Mouse (Mus musculus) E14TG2a.4 (cell line): ENCODE measurements around the gene Ablim1.

Experiments used
- H3K27me3 ChIP-seq: 2 replicates; pipeline ENCODE4 v1.6.1; 2014; ENCODE audit warnings: low read length, control low read depth; ENCODE audit not compliant: insufficient read depth
- H3K36me3 ChIP-seq: 2 replicates; pipeline ENCODE4 v1.6.1; 2014; ENCODE audit warnings: low read length, control low read depth; ENCODE audit not compliant: insufficient read depth
- H3K4me1 ChIP-seq: replicated peaks from 2 replicates; pipeline ENCODE4 v1.6.1; 2014; ENCODE audit warnings: low read depth, low read length, control low read depth
- H3K4me3 ChIP-seq: replicated peaks from 2 replicates; pipeline ENCODE4 v1.5.1; 2014; ENCODE audit warnings: mild to moderate bottlenecking, low read length
- H3K9me3 ChIP-seq: 2 replicates; pipeline ENCODE4 v1.6.1; 2014; ENCODE audit warnings: low read length, control low read depth
- CTCF ChIP-seq: conservative IDR thresholded peaks from 2 replicates; pipeline ENCODE4 v1.5.1; 2014; ENCODE audit warnings: low read length
- NANOG ChIP-seq: IDR thresholded peaks from 2 replicates; pipeline ENCODE4 v1.6.1; 2014; ENCODE audit warnings: borderline replicate concordance, low read length, mixed read lengths
- POU5F1 ChIP-seq: IDR thresholded peaks from 2 replicates; pipeline ENCODE4 v1.6.1; 2014; ENCODE audit warnings: low read length, borderline replicate concordance

The Ablim1 gene

DNA sequence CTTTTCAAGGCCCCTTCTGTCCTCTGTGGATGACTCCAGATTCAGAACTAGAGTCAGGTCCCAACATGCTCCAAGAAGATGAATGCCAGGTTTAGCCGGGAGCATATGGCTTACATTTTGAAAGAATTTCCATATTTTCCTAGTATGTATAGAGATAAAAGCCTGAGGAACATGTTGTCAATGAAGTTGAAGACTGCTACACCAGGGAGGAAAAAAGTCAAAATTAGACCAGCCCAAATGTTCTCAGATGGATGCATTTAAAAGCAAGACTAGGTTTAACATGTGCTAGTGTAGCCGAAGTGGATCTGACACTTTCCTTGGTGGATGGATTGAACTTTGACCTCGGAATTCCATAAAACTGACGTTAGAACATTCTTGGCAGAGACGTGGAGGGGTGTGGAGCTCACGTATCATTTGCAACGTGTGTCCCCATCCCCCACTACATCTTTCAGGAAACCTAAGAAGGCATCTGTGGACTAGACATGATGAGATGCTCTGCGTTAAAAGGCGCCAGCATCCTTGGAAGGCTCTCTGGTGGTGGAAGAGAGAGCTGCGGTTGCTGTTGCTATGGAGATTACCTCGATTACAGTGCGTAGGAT lies 37.7 kb upstream of the Ablim1 start:
- Histone ChIP-seq H3K9me3 (no peaks in the 10 kb centered on the region), H3K4me3 (no peak overlapping the region), H3K4me1 (peaks cover 42% of the 10 kb centered on the region), H3K36me3 (no peaks in the 10 kb centered on the region), H3K27me3 (no peaks in the 10 kb centered on the region)
- TF ChIP-seq POU5F1 = no peak
- no peak for TF ChIP-seq NANOG
- no peak for TF ChIP-seq CTCF

- Histone ChIP-seq H3K4me3 (no peak overlapping the region), H3K27me3 (no peaks in the 10 kb centered on the region), H3K4me1 (peaks cover 18% of the 10 kb centered on the region), H3K36me3 (no peaks in the 10 kb centered on the region), H3K9me3 (no peaks in the 10 kb centered on the region)
- no peak for TF ChIP-seq CTCF
- no peak for TF ChIP-seq NANOG
Measured at GRCm38 (mm10) chr19:57349096-57349495, 34.4 kb upstream of the Ablim1 start.

DNA sequence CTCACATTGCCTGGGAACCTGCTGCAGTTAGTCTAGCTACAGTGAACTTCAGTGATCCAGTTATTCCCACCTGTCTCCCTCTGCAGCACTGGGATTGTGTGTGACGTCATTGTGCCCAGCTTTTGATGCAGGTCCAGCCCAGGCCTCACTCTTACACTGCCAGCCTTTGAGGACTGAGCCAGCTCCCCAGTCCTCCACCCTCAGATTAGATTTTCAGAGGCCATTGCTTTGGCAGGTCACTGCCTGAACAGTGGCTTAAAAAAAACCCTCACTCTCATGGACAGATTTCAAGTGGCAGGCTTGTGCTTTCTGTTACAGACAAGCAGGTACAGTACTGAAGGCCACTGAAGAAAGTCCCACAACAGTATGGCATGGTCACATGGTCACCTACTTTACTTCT lies 30.0 kb upstream of the Ablim1 start:
- Histone ChIP-seq H3K9me3 (no peaks in the 10 kb centered on the region), H3K27me3 (no peaks in the 10 kb centered on the region), H3K4me3 (no peak overlapping the region), H3K36me3 (no peaks in the 10 kb centered on the region), H3K4me1 (no peaks in the 10 kb centered on the region; the same call in 1 of the 2 replicates)
- TF ChIP-seq CTCF = no peak
- no peak for TF ChIP-seq POU5F1
- no peak for TF ChIP-seq NANOG

DNA sequence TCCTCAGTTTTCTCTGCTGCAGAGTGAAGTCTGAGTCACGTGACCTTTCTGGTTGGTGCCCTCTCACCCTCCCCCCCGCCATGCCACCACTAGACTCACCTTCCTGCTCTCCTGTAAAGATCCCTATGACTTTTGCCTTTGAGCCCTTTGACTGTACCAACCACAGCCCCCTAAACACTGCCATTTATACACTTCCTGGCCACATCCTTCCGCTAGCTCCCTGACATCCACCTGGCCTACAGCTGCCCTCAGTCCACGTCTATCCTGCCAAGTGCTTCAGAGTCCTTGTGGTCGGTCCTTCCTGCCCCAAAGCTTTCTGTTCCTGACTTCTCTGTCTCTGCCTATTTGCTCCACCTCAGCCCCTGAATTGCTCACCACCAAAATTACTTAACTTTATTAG lies 29.1 kb upstream of the Ablim1 start:
- H3K4me1 ChIP-seq = no peaks in the 10 kb centered on the region; the same call in 1 of the 2 replicates
- no peaks in the 10 kb centered on the region for H3K9me3 ChIP-seq
- no peak overlapping the region for H3K4me3 ChIP-seq
- no peak for TF ChIP-seq POU5F1
- no peak for TF ChIP-seq CTCF
- no peak for TF ChIP-seq NANOG
- no peaks in the 10 kb centered on the region for H3K36me3 ChIP-seq
- H3K27me3 ChIP-seq = no peaks in the 10 kb centered on the region

DNA sequence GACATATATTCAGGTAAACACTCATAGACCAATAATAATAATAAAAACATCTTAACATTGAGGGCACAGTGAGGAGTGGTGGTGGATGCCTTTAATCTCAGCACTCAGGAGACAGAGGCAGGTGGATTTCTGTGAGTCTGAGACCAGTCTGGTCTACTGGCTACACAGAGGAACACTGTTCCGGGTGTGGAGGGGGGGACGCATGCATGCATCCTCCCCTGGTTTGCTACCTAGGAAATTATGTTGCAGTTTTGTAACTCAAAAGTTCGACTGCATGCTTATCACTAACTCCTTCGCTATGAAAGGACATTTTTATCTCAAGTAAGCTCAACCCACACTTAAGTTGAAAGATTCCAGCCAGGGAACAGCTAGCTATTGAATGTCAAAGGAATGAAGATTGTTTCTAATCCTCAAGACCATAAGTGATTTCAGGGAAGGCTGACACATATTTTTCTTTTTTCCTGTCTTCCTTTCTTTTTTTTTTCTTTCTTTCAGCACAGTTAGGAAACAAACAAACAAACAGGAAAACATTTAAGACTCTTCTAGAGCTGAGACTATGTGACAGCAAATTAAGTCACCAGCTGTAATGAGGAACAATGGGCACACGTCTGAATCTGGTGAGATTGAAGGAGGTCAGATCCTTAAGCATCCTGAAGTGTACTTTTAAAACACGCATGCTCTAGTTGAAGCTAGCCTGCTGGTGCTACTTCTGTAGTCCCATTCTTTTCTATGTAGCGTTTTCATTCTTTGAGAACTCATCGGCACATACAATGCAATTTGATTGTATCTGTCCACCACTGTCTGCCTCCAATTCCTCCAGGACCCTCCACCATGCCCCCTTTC lies 26.4 kb upstream of the Ablim1 start:
- Histone ChIP-seq H3K27me3 (no peaks in the 10 kb centered on the region), H3K4me3 (no peak overlapping the region), H3K9me3 (no peaks in the 10 kb centered on the region), H3K4me1 (no peaks in the 10 kb centered on the region; the same call in 1 of the 2 replicates), H3K36me3 (no peaks in the 10 kb centered on the region)
- TF ChIP-seq NANOG (no peak), POU5F1 (no peak), CTCF (no peak)

- no peaks in the 10 kb centered on the region for H3K27me3 ChIP-seq
- no peaks in the 10 kb centered on the region for H3K36me3 ChIP-seq
- TF ChIP-seq POU5F1 (no peak), NANOG (no peak), CTCF (no peak)
- no peaks in the 10 kb centered on the region for H3K9me3 ChIP-seq
- H3K4me3 ChIP-seq = no peak overlapping the region
- peaks cover 12% of the 10 kb centered on the region for H3K4me1 ChIP-seq
Measured at GRCm38 (mm10) chr19:57339281-57339864, 24.7 kb upstream of the Ablim1 start.

DNA sequence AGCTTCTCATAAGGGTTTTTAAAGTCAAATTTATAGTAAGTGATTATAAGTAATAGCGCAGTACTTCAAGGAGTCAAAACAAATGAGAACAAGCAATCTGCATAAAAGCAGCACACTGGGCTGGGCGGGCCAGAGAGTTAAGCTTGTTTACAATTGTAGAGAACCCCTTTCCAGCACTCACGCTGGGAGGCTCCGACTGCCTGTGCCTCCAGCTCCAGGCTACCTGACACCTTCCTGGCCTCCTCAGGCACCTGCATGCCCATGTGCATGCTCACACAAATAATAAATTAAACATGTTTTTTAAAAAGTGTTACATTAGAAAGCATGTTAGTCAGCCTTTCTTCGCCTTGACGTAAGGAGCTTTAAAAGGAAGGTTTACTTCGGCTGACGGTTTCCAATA lies 20.4 kb upstream of the Ablim1 start:
- TF ChIP-seq NANOG (no peak), CTCF (no peak)
- Histone ChIP-seq H3K4me3 (no peak overlapping the region), H3K9me3 (no peaks in the 10 kb centered on the region), H3K27me3 (no peaks in the 10 kb centered on the region), H3K36me3 (no peaks in the 10 kb centered on the region), H3K4me1 (peaks cover 33% of the 10 kb centered on the region)

- Histone ChIP-seq H3K27me3 (no peaks in the 10 kb centered on the region), H3K9me3 (no peaks in the 10 kb centered on the region), H3K4me1 (peaks cover 33% of the 10 kb centered on the region), H3K36me3 (no peaks in the 10 kb centered on the region), H3K4me3 (0 out of 2 replicates have a peak overlapping the region, but pooled peaks have one; percentile 39)
- no peak for TF ChIP-seq POU5F1
- no peak for TF ChIP-seq NANOG
- no peak for TF ChIP-seq CTCF
Measured at GRCm38 (mm10) chr19:57333356-57333755, 18.6 kb upstream of the Ablim1 start.
